Mouse (Mus musculus) lung, postnatal 0 days (tissue): Measurements from ENCODE around the gene Ankar. TPM values are rescaled to one million over a fixed set of nuclear protein-coding genes. Genes with fewer than 3 reads are reported as not detected.
A peak's percentile ranks its signal among the peaks of the same experiment; 100 is the strongest.

Source experiments
- ATAC-seq: fragments of 200-750 bp; cut with Nextera tagmentation; 2 replicates; pipeline ENCODE4 v1.8.0; 2017; ENCODE audit warnings: moderate library complexity
- DNase-seq: peaks from one replicate; pipeline ENCODE4 v3.0.0-alpha.2; 2016; ENCODE audit warnings: low spot score
- H3K27ac ChIP-seq: fragments of 300-500 bp; sonication (generic); 2 replicates; pipeline ENCODE4 v1.5.1; 2014; ENCODE audit warnings: antibody characterized with exemption, mild to moderate bottlenecking, low read length, mixed read lengths
- H3K27me3 ChIP-seq: fragments of 300-500 bp; sonication (generic); replicated peaks from 2 replicates; pipeline ENCODE4 v1.6.1; 2014; ENCODE audit warnings: low read length, mixed read lengths; ENCODE audit not compliant: insufficient read depth
- H3K36me3 ChIP-seq: fragments of 300-500 bp; sonication (generic); 2 replicates; pipeline ENCODE4 v1.6.1; 2014; ENCODE audit warnings: low read length, mixed read lengths; ENCODE audit not compliant: insufficient read depth
- H3K4me1 ChIP-seq: fragments of 300-500 bp; sonication (generic); 2 replicates; pipeline ENCODE4 v1.6.1; 2014; ENCODE audit warnings: antibody characterized with exemption, low read depth, low read length, mixed read lengths; ENCODE audit not compliant: insufficient read depth
- H3K4me2 ChIP-seq: fragments of 300-500 bp; sonication (generic); replicated peaks from 2 replicates; pipeline ENCODE4 v1.6.1; 2014; ENCODE audit warnings: low read depth, mild to moderate bottlenecking, low read length, moderate library complexity, mixed read lengths
- H3K4me3 ChIP-seq: fragments of 300-500 bp; sonication (generic); 2 replicates; pipeline ENCODE4 v1.5.1; 2014; ENCODE audit warnings: low read depth, low read length
- H3K9ac ChIP-seq: fragments of 300-500 bp; sonication (generic); replicated peaks from 2 replicates; pipeline ENCODE4 v1.6.1; 2014; ENCODE audit warnings: low read depth, mild to moderate bottlenecking
- H3K9me3 ChIP-seq: fragments of 300-500 bp; sonication (generic); 2 replicates; pipeline ENCODE4 v1.6.1; 2016; ENCODE audit warnings: low read length, mixed read lengths
- CTCF ChIP-seq: IDR thresholded peaks from 2 replicates; pipeline ENCODE4 v1.5.1; 2016; ENCODE audit warnings: antibody characterized with exemption, mild to moderate bottlenecking
- EP300 ChIP-seq: IDR thresholded peaks from 2 replicates; pipeline ENCODE4 v1.6.1; 2016; ENCODE audit warnings: antibody characterized with exemption, mild to moderate bottlenecking, control low read depth
- WGBS: fragments of 180-500 bp; shearing (Covaris S2); extraction: QIAGEN DNeasy Blood & Tissue Kit; methylation state at CpG from one replicate; pipeline ENCODE4 v1.1.7; 2014; 5-methylcytosine and 5-hydroxymethylcytosine counted together
- polyA plus RNA-seq: library from polyadenylated mRNA; unstranded; fragments of >200 nt; fragmentation: Nextera tagmentation; extraction: Ambion mirVana; gene quantifications from 2 replicates; pipeline ENCODE4 v1.2.1, GENCODE M21; 2015

Gene Ankar
- not detected in 2 replicates for polyA plus RNA-seq

GRCm38 (mm10) chr1:72700479-72700878, at the start of gene Ankar:
TSS of gene Ankar (minus strand) at chr1:72700579.
- H3K9ac ChIP-seq: no peak within 1 kb of the TSS
- WGBS: 77% methylated on average over 11 of the region's 11 CpGs
- ATAC-seq (no peak), DNase-seq (no peak)
- H3K9me3 ChIP-seq: no peaks in the 10 kb centered on the region
- no peaks in the 10 kb centered on the region for H3K4me1 ChIP-seq
- no peak within 1 kb of the TSS for H3K27ac ChIP-seq
- H3K27me3 ChIP-seq: no peaks in the 10 kb centered on the region
- no peak within 1 kb of the TSS for H3K4me3 ChIP-seq
- no peaks in the 10 kb centered on the region for H3K36me3 ChIP-seq
- H3K4me2 ChIP-seq: no peak within 1 kb of the TSS
- no peak for TF ChIP-seq CTCF
- TF ChIP-seq EP300: no peak

GRCm38 (mm10) chr1:72746382-72746781, 46.0 kb upstream of the Ankar start:
- no peak for DNase-seq
- Histone ChIP-seq H3K27ac (no peak overlapping the region), H3K27me3 (no peaks in the 10 kb centered on the region), H3K9ac (no peak overlapping the region), H3K4me1 (no peaks in the 10 kb centered on the region), H3K36me3 (no peaks in the 10 kb centered on the region), H3K9me3 (no peaks in the 10 kb centered on the region), H3K4me3 (no peak overlapping the region), H3K4me2 (no peak overlapping the region)
- 78% methylated on average over 7 of the region's 7 CpGs for whole genome bisulfite sequencing
- TF ChIP-seq EP300 (no peak), CTCF (no peak)
- ATAC-seq: no peak

GRCm38 (mm10) chr1:72744816-72745506, 44.6 kb upstream of the Ankar start:
- H3K9me3 ChIP-seq: no peaks in the 10 kb centered on the region
- no peak overlapping the region for H3K4me2 ChIP-seq
- ATAC-seq (no peak), DNase-seq (no peak)
- WGBS: 60% methylated on average over 8 of the region's 8 CpGs
- H3K4me1 ChIP-seq: no peaks in the 10 kb centered on the region
- H3K27me3 ChIP-seq: no peaks in the 10 kb centered on the region
- H3K27ac ChIP-seq: no peak overlapping the region
- no peak overlapping the region for H3K4me3 ChIP-seq
- TF ChIP-seq EP300: no peak
- TF ChIP-seq CTCF: no peak
- H3K36me3 ChIP-seq: no peaks in the 10 kb centered on the region
- H3K9ac ChIP-seq: no peak overlapping the region

- Histone ChIP-seq H3K4me1 (no peaks in the 10 kb centered on the region), H3K9me3 (no peaks in the 10 kb centered on the region), H3K27me3 (no peaks in the 10 kb centered on the region), H3K4me2 (no peak overlapping the region), H3K9ac (no peak overlapping the region), H3K36me3 (no peaks in the 10 kb centered on the region), H3K4me3 (no peak overlapping the region), H3K27ac (no peak overlapping the region)
- DNase-seq: peak; percentile 24
- peak; percentile 74; the same call in 1 of the 2 replicates for ATAC-seq
- TF ChIP-seq EP300 (no peak), CTCF (no peak)
- 71% methylated on average over 5 of the region's 5 CpGs for WGBS
Observed at GRCm38 (mm10) chr1:72741406-72741805, 41.0 kb upstream of the Ankar start.

- peak; percentile 21 for DNase-seq
- H3K27ac ChIP-seq: no peak overlapping the region
- no peak for TF ChIP-seq EP300
- TF ChIP-seq CTCF: no peak
Observed at GRCm38 (mm10) chr1:72739681-72740063, 39.3 kb upstream of the Ankar start.

GRCm38 (mm10) chr1:72738946-72739680, 38.7 kb upstream of the Ankar start:
- TF ChIP-seq EP300: no peak
- TF ChIP-seq CTCF: no peak
- no peak overlapping the region for H3K4me2 ChIP-seq
- DNase-seq (peak; percentile 52), ATAC-seq (peak; percentile 27)
- H3K4me1 ChIP-seq: no peaks in the 10 kb centered on the region
- 71% methylated on average over 15 of the region's 15 CpGs for WGBS
- no peak overlapping the region for H3K4me3 ChIP-seq
- H3K27me3 ChIP-seq: no peaks in the 10 kb centered on the region
- H3K27ac ChIP-seq: no peak overlapping the region
- no peaks in the 10 kb centered on the region for H3K9me3 ChIP-seq
- H3K36me3 ChIP-seq: no peaks in the 10 kb centered on the region
- H3K9ac ChIP-seq: no peak overlapping the region

More at GRCm38 (mm10) chr1:72739681-72740063, 39.3 kb upstream of the Ankar start:
- Histone ChIP-seq H3K9ac (no peak overlapping the region), H3K4me3 (no peak overlapping the region), H3K9me3 (no peaks in the 10 kb centered on the region), H3K4me2 (no peak overlapping the region), H3K4me1 (no peaks in the 10 kb centered on the region), H3K27me3 (no peaks in the 10 kb centered on the region), H3K36me3 (no peaks in the 10 kb centered on the region)
- 50% methylated on average over 10 of the region's 10 CpGs for WGBS
- ATAC-seq: 0 out of 2 replicates have a peak, but pooled peaks have one; percentile 37
